Mouse (Mus musculus) c-Kit-negative CD71-positive TER-119-positive erythroid progenitor cells, embryonic 14.5 days (primary cell): ENCODE results near the gene Numb.
"Not testable (repeated sequence)": the region's sequence is repeated elsewhere in the genome, so short reads cannot be mapped to it uniquely, and the experiment has no call there.

ENCODE experiments used
- DNase-seq: peaks from one replicate; pipeline ENCODE4 v3.0.0-alpha.2; 2013; ENCODE audit warnings: low read depth, low spot score

The Numb gene

DNA sequence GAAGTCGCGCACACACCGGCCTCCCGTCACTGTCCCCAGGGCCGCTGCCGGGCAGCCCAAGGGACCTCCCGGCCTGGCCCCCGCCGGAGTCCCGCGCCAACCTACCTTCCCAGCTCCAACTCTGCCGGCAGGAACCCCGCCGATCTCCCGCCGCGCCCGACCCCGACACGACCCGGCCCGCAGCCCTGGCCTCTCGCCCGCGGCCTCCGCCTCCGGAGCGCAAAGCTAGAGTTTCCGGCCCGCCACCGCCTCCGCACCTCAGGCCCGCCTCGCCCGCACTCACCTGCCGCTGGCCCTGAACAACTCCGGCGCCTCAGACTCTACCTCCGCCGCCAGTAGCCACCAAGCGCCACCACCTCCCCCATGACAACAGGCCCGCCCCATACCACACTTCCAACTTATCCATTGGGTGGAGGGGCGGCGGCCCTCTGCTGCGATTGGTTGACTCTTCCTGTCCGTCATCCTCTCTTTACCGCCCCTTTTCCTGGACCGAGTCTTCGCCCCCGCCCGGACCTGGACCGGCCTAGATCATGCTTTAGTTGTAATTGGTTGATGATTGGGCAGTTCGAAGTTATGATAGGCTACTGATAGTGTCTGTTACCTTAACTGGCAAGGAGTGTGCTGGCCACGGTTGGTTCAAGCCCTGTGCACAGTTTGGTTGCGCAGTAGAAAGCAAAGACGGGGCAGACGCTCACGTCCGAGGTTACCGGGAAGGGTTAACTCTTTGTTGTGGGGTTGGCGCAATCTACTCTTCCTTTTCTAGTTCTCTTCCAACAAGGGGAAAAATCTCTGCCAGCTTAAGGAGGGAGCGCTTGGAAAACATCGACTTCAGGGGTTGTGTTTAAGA is at the start of gene Numb:
Numb (minus strand) TSS at position 400 of the 847 bp plus-strand sequence.
- DNase-seq = peak; percentile 98

DNA sequence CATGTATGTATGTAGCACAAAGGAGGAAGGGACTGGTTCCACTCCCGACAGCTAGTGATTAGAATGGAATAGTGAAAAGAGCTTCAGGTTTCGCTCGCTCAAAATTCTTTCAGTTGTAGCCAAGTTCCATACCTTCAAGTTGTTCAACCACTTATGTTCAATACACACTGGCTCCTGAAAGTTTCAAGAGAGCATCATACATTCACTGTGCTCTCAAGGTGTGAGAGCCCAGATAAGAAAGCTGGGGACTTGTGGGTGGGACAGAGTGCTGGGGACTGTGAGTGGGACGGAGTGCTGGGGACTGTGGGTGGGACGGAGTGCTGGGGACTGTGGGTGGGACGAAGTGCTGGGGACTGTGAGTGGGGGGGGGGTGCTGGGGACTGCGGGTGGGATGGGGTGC is 43.5 kb upstream of the Numb start:
- no peak for DNase-seq

DNA sequence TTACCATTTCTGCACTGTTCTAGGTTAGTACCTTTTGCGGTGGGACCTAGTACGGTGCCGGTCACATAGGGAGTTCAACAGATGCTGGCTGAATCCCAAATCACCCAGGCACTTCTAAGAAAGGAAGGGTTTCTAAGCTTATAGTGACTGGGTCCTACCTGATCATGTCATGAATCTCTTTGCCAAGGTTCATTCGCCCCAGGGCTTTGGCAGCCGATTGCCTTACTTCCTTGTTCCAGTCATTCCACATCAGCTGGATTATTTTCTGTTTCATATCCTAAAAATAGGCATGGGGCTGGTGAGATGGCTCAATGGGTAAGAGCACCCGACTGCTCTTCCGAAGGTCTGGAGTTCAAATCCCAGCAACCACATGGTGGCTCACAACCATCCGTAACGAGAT is 36.5 kb upstream of the Numb start:
- no peak for DNase-seq

DNA sequence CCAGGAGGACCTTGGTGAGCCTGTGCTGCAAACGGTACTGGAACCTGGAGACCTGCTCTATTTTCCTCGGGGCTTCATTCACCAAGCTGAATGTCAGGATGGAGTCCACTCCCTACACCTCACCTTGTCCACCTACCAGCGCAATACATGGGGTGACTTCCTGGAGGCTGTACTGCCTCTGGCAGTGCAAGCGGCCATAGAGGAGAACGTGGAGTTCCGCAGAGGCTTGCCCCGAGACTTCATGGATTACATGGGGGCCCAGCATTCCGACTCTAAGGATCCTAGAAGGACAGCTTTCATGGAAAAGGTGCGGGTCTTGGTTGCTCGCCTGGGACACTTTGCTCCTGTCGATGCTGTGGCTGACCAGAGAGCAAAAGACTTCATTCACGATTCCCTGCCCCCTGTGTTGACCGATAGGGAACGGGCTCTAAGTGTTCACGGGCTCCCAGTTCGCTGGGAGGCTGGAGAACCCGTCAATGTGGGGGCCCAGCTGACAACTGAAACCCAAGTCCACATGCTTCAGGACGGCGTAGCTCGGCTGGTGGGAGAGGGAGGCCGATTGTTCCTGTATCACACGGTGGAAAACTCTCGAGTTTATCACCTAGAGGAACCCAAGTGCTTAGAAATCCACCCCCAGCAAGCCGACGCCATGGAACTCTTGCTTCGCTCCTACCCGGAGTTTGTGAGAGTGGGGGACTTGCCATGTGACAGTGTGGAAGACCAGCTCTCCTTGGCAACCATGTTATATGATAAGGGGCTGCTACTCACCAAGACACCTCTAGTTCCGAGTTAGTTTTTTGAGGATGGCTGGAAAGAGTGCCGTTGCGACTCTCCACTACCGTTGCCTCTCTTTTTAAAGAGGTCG is 30.2 kb upstream of the Numb start:
- DNase-seq = no peak

DNA sequence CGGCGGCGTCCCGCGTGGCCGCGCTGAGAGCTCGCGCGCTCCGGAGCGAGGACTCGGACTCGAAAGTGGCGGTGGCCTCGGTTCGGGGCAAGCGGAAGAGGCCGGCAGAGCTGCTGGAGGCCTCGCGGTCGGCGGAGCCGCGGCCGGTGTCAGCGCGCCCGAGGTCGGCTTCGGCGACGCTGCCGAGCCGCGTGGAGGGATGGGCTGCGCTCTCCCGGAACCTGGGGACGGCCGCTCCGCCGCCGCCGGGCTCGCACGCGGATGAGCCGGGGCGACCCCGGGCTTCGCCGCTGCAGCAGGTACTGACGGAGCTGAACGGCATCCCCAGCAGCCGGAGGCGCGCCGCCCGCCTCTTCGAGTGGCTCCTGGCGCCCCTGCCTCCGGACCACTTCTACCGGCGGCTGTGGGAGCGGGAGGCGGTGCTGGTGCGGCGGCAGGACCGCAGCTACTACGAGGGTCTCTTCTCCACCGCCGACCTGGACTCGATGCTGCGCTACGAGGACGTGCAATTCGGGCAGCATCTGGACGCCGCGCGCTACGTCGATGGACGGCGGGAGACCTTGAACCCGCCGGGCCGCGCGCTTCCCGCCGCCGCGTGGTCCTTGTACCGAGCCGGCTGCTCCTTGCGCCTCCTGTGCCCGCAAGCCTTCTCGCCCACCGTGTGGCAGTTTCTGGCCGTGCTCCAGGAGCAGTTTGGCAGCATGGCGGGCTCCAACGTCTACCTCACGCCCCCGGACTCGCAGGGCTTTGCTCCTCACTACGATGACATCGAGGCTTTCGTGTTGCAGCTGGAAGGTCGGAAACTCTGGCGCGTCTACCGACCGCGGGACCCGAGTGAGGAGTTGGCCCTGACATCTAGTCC is 29.3 kb upstream of the Numb start:
- no peak for DNase-seq

DNA sequence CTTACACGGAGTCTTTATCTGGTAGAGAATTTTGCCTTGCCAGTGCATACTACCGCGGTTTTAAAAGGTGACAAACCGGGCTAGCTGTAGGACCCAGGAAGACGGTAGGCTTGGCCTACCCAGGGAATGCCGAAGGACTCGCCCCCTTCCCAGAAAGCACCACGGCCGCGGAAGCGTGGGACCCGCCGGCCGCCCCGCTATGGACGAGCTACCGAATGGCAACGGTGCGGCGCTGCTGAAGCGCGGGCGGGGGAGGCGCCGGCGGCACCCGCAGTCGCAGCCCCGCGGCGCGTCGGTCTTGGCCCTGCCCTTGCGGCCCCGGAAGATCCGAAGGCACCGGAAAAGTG is 28.7 kb upstream of the Numb start, which contains the start of gene Riox1:
Riox1 (plus strand) TSS at position 116 of the 347 bp plus-strand sequence.
- no peak for DNase-seq

DNA sequence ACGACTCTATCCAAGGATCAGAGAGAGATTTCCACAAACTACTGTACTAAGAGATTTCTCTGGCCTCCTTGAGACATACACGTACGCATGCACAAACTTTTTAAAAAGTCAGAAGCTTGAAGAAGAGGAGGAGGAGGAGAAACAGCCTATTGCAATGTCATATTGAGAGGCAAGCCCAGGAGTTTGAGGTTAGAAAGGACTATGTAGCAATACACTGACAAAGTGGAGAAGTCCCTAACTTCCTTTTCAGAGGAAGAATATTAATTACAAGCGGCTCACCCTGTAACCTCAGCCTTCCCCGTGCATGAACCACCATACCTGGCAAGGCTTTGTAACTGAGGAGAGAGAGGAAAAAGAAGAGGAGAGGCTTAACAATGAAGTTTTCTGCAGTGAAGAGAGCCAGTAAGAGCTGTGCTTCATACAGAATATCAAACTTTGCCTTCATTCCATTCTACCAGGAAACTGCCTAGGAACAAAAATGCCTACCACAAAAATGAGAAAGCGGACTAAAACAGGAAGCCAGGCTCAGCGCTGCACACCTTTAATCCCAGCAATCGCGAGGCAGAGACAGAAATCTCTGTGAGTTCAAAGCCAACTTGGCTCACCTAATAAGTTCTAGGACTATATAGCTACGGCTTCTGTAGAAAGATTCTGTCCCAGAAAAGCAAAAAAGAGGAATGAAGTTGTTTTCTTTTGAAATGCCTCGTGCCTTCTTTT is 28.2 kb upstream of the Numb start:
- no peak for DNase-seq

DNA sequence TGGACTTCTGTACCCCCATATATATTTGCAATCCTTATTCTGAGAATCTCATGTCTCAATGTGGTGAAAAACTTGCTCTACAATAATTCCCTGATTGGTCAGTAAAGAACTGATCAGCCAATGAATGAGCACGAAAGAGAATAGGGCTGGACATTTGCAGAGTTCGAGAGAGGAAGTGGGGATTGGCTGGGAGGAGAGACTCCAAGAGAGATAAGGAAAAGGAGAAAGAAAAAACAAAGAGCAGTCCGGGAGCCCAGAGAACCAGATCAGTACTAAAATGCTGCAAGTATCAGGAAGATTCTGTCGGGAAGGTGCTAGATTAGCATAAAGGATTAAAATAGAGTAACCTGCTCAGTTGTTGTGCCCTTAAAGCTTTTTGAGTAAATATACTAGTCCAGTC is 27.3 kb upstream of the Numb start:
- DNase-seq = no peak

DNA sequence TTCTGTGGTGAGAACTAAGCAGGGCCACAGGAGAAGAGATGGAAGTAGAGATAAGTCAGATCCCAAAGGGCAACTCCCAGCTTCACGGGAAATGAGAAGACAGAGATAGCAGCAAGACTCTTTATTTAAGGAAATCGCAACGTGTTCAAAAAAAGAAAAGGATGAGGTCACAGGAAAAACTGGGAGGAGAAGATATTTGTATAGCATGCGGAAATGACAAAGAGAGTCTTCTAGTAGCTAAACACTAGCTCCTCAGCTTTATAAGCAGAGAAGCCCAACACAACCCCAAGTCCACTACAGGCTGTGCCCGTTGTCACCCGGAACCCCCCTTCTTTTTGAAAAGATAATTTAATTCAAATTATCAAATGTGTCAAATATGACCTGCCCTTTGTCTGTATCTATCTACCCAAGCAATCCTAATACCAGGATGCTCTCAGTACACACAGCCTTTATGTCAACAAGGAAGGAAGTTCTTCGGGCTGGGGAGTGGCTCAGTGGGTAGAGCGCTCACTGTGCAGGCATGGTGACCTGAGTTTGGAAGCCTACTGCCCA is 25.6 kb upstream of the Numb start:
- no peak for DNase-seq

DNA sequence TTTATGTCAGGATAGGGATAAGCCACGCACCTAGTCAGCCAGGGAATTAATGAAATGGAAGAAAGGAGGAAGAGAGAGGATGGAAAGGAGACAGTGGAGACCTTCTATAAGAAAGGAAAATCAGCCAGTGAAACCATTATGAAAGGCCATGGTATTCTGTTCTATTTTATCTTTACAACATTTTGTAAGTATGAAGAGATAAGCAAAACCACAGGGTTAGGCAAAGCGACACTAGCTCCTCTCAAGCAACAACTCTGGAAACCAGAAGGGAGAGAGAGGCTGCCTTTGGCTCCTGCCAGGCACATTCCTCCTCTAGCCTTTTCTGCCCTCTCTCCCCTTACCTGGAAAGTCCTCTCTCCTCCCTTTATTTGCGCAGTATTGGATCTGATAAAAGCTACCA is 20.2 kb upstream of the Numb start:
- no peak for DNase-seq

DNA sequence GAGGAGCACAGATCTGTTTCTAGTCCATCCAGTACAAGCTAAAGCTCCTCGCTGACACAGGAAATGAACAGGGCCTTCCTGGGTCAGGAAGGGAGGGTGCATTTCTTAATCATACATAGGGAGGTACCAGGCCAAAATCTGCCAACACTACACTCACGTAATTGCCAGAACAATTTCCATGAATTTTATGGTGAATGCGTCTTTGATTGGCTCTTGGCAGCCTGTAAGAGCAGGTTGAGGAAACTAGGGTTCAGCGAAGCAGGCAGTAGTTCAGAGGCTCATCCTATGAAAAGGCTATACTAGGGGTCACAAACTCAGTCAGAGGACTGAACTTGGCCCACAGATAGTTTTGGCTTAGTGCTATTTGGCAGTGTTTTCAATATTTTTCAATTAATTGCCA is 18.3 kb upstream of the Numb start:
- DNase-seq = no peak

DNA sequence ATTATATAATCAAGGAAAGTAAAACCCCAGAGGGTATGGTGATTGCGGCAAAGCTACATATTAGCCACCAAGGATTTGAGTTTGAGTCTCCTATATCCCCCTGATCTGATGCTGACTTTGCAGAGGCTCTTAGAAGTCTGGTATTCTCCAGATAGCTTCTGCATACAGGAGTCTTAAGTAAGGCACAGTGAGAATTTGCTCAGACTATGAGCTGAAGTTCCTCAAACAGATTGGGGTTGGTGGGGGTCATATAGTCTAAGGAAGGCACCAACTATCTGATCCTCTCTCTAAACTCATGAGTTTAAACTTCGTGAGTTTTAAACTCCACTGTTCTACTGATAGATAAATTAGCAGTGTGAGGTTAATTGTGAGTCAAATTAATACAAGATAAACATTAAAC is 17.6 kb upstream of the Numb start:
- no peak for DNase-seq

DNA sequence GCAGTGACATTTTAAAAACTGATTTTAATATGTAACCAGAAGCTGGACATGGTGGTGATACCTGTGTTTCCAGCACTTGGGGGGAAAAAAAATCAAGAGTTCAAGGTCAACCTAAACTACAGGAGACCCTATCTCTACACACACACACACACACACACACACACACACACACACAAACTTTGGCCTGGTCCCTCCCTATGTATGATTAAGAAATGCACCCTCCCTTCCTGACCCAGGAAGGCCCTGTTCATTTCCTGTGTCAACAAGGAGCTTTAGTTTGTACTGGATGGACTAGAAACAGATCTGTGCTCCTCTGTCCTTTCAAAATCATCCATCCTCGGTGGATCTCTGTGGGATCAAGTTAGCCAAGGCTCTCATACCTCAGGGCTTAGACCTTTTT is 16.9 kb upstream of the Numb start:
- DNase-seq = not testable (repeated sequence)

DNA sequence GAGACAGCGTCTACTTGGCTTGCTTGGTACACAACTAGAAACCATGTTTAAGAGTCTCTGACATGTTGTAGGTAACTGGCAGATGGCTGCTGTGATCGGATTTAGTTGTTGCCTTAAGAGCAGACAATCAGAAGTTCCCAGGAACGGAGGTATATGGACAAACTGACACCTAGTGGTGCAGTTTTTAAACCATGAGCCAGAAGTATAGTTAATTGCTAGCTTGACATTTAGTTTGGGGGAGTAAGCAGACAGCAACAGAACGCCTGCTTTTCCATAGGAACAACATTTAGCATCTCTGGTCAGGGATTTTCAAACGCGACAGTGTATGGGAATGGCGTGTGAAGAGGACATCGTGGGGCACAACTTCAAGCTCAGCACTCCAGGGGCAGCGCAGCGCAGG is 15.9 kb upstream of the Numb start:
- no peak for DNase-seq

DNA sequence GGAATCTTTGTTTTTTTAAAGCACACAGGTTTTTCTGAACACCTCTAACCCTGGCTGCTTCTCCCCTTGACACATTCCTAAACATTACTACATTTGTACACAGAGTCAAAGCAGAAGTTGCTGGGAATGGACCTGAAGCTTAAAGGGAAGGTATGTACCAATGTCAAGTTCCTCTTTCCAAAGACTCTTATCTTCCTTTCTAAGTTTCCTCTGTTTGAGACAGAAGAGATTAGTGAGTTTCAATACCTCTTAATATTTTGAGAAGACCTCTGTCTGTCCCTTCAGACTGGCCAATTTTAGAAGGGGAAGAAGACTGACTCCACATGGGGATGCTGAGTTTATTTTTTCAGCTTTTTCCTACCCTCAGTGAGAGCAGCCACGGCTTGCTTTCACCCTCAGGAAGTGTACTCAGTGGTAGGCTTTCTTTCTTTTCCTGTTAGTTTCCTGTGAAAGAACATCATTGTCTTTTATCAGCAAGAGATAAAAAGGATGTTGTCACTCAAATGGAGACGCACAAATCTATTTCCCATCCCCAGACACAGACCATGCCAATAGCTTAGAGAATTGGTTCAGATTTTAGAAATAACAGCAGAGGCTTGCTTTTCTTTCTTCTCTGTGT is 7.6 kb upstream of the Numb start:
- DNase-seq = no peak

DNA sequence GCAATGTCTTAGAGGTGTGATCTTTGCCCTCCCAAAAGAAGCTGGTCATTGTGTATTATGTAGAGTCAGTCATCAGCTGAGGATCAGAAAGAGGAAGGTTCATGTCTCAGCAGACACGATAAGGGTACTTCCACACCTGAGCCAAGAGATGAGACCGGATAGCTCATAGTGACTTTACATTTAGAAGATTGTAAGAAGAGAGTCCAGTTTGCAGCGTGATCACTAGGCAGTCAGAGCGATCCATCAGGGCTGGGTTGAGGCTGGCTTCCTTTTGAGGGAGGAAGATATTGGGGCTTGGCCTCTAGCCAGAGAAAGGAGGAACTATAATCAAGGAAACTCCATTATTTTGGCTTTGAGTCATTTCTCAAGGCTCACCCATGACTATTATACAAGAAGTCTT is 6.0 kb upstream of the Numb start:
- no peak for DNase-seq

DNA sequence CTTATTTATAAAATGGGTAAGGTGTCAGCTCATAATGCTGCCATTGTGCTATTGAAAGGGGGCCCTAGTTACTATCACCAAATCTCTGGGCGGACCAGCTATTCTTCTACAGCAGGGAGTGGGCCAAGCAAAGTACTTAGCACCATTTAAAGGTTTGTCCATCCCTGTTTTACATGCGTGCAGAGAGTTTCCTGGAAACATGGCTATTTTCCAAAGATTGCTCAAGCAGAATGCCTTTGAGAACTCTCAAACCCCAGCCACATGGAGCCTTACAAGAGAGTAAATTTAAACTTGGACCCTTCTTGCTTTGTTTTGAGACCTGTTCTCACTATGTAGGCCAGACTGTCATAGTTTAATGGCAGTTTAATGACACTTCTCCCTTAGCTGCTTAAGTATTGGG is 4.3 kb upstream of the Numb start:
- no peak for DNase-seq

DNA sequence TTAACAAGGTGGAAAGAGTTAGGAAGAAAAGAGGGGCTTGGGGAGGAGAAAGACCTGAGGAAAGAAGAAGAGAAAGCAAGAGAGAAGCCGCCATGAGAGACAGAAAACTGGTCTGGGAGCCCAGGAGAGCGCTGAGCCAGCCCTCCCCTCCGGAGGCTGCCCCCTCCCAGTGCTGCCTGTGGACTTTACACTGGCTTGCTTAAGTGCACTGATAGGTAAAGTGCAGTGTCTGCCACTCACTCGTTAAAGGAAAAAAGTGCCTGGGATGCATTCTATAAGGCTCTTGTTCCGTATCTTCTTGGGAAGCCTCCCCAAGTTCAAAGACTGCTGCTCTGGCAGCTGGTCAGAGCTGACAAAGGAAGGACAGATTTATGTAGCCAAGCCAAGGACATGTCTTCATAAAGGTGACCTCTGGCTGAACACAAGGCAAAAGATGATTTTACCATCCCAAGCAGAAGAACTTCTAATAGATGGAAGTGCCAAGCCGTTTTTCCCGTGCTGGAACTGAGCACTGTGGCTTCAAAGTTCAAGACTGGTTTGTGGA is 3.5 kb upstream of the Numb start:
- no peak for DNase-seq

DNA sequence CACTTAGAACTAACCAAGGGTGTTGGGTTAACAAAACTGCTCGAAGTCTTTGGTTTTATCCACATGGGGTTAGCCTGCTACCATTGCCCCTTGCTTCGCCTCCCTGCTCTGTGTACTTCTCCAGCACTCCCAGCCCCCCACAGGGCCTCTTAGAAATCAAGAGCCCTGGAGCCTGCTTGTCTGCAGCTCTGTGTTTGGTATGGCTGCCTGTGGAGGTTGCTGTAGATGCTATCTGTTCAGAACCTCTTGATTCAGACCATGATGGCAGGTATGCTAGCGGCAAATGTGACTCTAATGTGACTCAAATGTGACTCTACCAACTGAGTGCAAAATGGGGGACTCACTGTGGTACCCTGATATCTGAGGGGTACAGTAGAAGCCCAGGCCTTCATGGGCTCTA is 2.6 kb upstream of the Numb start:
- no peak for DNase-seq

DNA sequence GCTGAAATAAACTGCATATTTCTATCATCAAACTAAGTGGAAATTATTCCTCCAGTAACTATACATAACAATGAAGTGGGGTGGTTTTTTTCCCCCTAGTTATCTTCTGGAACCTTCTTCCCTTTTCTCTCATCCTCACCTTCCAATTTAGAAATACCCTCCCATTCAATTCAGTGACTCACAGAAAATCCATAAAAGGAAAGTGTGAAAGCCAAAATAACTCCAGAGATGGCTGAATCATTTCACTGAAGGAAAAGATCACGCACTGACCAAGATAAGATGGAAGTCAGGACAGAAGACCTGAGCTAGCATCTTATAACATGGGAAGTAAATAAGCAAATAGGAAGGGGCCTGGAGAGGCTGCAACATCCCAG is 1.7 kb upstream of the Numb start:
- DNase-seq = no peak
